Mouse (Mus musculus): ENCODE measurements at regions not wholly inside any gene's neighbourhood (a gene's known extent, or its start where the extent isn't known, plus 50 kb on each side); places are given as distances from the start of the nearest gene placed in this dataset.
"Not testable (repeated sequence)": the region's sequence is repeated elsewhere in the genome, so short reads cannot be mapped to it uniquely, and the experiment has no call there.

DNA sequence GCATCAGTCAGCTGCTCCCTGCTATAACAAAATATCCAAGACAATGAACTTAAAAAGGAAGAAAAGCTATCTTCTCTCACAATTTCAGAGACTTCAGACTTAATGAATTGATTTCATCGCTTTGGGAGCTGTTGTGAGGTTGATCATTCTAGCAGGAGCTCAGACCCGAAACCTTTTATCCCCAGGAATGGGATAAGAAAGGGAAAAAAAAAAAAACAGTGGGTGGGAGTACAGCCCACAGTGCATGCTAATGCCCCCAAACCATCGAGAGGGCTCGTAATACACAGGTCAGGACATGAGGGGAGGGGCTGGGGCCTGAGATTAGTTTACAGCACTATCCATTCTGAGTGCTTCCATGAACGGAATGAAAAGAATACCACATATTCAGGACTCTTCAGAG, 175.9 kb upstream of the Kit start:
- no peak for DNase-seq (ENCODE audit: extremely low spot score in 1 of 2, low spot score in 2 of 2)
- intact Hi-C loops (cut with DNase I) = no loop called here

DNA sequence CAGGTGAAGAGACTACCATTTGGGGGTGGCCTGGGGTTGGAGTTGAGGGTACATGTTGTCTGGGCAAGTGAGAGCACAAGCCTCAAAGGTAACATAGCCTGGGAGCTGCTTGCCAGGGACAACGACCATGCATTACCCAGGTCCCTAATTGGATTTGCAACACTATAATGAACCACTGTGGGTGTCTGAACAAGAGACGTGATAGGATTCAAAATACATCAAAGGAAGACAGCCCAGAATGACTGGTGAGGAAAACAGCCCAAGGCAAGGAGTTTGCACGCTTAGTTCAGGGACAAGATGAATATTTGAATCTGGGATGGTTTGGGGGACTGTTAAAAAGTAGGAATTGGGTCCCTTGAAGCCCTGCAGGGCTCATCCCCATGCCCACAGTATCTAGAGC, 173.0 kb upstream of the Kit start:
- intact Hi-C loops (cut with DNase I) = no loop called here

DNA sequence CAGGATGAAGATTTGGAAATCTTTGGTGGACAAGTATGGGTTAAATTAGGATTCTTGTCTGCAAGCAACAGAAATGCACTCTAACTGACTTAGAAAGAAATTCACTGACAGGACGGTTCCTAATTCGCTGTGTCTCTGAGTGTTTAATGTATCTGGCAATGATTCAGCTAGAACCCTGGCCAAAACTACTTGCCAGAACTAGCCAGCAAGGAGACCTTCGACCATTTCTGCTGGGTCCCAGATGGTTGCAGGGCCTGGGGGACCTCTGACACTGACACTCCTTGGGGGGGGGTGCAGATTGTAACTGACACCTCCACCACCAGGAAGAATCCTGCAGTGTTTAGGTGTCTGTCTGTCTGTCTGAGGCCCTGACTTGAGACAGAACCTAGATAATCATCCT, 172.1 kb upstream of the Kit start:
- intact Hi-C loops (cut with DNase I) = no loop called here
- no peak for DNase-seq (ENCODE audit: extremely low spot score in 1 of 2, low spot score in 2 of 2)

More for the DNA sequence above, 173.0 kb upstream of the Kit start:
- no peak for DNase-seq (ENCODE audit: extremely low spot score in 1 of 2, low spot score in 2 of 2)

DNA sequence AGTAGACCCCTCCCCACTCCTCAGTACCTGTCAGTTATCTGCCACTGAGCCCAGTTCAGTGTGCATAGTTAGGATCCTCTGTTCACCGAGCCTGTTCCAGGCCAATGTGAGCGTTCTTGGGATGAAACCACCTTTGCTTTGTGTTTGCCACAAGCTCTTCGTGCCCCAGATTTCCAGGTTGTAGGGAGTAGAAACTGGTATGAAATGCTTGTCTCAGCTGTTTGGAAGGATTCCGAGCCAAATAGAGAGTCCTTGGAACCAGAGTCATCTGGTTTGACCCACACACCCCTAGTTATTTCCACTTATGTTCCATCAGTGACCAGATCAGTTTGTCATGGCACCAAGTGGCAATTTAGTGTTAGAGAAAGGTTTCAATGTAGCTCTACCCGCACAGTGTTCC, 171.2 kb upstream of the Kit start:
- no peak for DNase-seq (ENCODE audit: extremely low spot score in 1 of 2, low spot score in 2 of 2)
- intact Hi-C loops (cut with DNase I) = no loop called here

DNA sequence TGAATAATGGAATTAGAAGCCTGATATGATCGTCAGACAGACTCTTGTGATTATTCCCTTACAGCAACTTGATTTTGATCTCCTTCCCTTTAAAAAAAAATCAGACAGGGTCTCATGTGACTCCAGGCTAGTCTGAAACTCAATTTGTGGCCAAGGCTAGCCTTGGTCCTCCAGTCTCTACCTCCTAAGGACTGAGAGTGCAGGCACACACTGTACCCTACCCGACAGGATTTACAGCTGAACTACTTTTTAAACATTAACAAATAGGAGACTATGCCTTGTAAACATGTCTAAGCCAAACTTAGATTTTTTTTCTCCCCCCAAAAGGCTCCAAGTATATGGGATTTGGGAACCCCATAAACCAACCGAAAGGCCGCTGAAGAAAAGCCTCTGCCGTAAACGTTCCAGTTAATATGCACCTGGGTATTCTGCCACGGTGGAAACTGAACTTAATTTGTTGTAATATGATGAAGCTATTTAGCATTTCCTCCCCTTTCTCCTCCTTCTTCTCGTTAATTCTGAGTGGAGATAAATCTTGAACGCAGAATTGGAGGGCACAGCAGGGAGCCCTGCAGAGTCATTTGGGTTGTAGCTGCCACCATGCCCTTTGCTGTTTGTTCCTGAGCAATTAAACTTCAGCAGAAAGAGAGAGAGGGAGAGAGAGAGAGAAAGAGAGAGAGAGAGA, 170.0 kb upstream of the Kit start:
- no peak for DNase-seq (ENCODE audit: extremely low spot score in 1 of 2, low spot score in 2 of 2)
- intact Hi-C loops (cut with DNase I) = no loop called here

DNA sequence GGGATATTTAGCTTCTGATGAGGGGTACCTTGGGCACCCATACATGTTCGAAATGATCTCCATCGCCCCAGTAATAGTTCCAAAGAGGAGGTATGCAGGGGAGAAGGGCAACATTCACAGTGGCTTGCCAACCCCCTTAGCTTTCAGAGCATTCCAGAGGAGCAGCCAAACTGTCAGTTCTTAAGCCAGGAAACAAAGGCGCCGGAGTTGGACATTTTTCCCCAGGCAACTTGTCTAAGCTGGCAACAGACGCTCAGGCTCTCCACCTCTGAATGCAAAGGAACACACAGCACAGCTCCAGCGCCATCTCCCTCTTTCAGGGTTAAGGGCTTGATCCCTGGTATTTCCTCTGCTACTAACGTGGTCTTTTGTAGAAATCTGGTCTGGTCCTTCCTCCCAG, 169.2 kb upstream of the Kit start:
- no peak for DNase-seq (ENCODE audit: extremely low spot score in 1 of 2, low spot score in 2 of 2)
- intact Hi-C loops (cut with DNase I) = no loop called here

DNA sequence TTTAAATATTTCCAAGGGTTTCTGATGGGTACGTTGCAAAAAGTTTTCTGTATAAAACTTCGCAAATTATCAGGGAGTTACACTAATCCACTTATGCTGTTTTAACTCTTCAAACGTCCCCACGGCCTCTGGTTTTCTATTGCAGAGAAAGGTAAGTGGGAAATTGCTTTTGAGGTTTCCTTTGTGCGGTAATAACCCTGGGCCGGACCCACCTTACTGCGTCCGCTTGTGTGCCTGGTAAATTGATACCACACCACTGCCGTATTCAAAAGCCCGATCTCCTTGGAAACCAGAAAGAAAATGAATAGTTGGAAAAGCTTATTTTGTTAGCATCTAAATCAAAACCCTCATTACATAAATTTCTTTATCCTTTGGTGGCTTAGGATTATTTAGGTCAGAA, 167.0 kb upstream of the Kit start:
- intact Hi-C loops (cut with DNase I) = no loop called here
- no peak for DNase-seq (ENCODE audit: extremely low spot score in 1 of 2, low spot score in 2 of 2)

DNA sequence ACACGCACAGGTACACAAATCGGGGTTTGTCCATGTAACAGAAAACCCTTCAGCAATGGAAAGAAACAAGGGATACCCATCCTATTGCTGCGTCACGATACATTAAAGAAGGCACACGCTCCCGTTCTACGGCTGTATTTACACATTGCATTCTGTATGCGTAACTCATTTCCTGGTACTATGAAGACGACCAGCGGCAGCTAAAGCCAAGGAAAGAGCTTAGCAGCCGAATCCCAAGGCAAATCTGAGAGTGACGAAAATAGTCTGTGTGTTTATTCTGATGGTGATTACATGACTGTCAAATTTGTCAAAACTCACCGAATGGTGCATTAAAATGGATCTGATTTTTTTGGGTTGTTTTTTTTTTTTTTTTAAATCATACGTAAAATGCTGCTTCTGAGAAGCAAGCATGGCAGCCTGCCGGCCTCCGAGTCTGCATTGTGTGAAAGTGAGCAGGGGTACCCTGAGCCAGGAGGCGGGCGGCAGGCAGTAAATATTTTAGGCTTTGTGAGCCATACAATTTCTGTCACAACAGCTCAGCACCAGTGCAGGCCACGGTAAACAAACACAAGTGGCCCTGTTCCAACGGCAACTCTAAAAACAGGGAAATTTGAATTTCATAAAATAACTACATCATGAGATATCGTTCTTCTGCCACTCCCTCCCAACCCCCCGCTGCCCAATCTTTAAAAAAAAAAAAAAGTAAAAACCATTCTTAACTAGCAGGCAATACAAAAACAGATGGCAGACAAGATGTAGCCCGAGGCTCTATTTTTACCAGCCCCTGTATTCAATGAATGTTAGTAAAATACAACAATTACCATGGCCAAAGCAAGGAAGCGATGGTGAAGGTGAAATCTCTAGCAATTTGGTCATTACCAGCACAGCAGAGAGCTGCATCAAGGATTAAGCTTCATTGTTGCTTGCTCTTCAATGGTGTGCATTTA, 164.2 kb upstream of the Kit start:
- peak in 1 of 2 experiments; percentile 38 for DNase-seq (ENCODE audit: extremely low spot score in 1 of 2, low spot score in 2 of 2)
- intact Hi-C loops (cut with DNase I) = no loop called here

DNA sequence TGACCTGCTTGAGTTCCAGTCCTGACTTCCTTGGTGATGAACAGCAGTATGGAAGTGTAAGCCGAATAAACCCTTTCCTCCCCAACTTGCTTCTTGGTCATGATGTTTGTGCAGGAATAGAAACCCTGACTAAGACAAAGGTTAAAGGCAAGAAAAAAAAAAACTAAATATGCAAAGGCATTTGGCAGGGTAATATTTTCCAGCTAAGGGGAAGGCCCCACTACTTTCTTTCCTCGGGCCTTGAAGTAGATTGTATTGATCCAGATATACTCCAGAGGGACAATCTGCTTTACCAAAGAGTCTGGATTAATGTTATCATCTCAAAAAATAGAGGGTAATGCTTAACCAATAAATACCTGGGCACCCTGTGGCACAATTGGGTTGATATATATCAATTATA, 155.4 kb upstream of the Kit start:
- DNase-seq (ENCODE audit: extremely low spot score in 1 of 2, low spot score in 2 of 2); intact Hi-C loops (cut with DNase I): not testable (repeated sequence)

DNA sequence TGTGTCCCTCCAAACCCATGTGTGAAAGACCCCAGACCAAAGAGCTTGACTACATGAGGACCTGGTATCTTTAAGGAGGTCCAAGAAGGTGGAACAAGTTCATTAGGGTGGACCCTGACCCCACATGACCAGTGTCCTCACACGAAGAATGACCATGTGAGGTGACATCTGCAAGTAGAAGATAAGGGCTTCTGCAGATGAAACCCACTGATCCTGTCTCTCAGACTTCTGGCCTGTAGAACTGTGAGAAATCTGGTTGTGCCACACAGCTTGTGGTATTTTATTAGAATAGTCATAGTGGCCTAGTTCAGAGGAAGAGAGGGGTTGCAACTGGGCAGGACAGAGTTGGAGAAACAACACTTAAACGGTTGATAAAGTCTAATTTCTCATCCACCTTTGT, 141.8 kb upstream of the Kit start:
- DNase-seq (ENCODE audit: extremely low spot score in 1 of 2, low spot score in 2 of 2) = no peak
- intact Hi-C loops (cut with DNase I) = no loop called here

DNA sequence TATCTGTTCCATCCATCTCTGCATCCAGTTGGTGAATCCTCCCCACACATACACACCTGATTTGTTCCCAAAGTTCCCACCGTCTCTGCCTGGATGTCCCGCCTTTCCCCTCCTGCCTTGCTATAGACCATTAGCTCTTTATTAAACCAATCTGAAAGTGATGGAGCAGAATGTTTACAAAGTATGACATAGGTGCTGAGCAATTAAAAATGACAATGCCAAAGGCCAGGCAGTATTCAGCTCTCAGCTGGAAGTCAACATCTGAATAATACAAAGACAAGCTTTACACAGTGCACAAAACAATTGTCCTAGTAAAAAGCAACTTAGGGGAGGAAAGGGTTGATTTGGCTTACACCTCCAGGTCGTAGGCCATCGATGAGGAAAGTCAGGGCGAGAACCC, 136.8 kb upstream of the Kit start:
- DNase-seq (ENCODE audit: extremely low spot score in 1 of 2, low spot score in 2 of 2) = no peak
- intact Hi-C loops (cut with DNase I) = no loop called here

DNA sequence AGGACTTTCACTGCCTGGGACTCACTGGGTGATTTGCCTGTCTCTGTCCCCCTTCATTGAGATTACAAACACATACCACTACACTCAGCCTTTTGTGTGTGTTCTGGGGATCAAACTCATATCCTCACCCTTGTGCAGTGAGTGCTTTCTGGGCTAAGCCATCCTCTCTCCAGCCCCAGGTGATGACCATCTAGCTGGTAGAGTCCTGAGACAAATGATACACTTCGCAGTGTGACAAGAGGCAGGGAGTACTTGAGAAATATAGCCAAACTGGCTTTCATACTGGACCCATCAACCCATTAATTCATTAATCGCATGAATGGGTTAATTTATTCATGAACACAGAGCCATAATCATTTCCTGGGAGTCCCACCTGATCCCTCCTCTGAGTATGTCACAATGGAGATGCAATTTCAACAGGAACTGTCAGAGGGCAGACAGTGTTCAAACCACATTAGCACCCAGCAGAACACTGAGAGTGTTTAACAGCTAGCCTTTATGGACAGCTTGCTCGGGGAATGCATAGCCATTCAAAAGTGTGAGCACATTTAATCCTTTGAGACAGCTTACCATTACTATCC, 130.6 kb upstream of the Kit start:
- intact Hi-C loops (cut with DNase I) = no loop called here
- no peak for DNase-seq (ENCODE audit: extremely low spot score in 1 of 2, low spot score in 2 of 2)

DNA sequence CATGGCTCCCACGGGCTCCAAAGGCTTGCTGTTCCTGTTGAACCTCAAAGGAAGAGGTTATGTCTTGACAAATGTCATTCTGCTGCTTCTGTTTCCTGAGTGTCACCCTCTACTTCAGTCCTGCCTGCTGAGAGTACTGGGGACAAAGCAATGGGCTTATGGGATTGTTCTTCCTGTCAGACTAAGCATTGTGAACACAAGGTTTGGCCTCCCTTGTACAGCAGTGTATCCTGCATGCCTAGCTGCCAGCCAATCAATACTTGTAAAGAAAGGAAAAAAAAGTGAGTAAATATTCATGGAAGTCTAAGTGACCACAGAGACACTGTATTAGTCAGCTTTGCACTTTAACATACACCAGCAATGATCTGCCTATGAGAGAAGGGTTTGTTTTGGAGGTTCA, 128.3 kb upstream of the Kit start:
- no peak for DNase-seq (ENCODE audit: extremely low spot score in 1 of 2, low spot score in 2 of 2)
- intact Hi-C loops (cut with DNase I) = no loop called here

DNA sequence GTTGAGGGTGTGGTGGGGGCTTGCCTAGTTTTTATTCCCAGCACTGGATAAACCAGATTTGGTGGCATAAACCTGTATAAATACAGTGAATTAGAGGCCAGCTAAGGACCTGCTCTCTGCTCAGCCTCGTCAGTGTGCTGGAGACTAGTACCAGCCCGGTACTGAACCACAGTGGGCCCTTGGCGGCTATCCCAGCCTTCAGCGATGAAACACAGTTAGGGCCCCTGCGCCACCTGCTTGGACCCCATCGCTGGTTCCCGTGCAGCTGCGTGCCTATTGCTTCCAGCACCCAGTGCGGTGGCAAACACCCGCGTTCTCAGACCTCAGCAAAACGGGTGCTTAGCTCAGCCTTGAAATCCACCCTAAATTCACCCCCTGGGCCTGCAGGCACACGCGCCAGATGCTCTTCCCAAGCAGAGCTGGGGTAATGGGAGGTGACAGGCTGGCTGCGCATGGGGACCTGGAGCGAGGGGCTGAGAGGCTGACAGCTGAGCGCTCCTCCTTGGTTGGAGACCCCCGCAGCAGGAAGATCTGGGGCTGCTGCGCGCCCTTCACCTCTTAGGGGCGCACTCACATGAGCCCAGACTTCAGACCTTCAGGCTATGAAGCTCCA, 124.7 kb upstream of the Kit start:
- intact Hi-C loops (cut with DNase I) = no loop called here
- peak in 1 of 2 experiments; percentile 32 for DNase-seq (ENCODE audit: extremely low spot score in 1 of 2, low spot score in 2 of 2)

DNA sequence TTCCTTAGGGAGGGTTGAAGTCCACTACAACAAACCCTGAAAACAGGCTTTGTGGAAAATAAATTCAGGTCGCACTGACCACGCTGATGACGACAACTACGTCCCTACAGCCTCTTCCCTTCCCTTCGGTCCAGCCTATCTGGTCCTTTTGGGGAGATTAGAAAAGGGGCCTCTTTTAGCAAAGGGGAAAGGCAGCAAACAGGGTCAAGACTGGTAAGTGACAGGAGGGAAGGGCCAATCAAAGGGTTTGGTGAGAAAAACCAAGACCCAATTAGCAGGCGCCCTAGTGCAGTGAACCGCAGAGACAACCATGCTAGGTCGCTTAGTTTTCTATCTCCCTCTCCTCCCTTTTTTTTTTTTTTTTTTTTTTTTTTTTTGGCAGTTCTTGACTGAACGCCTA, 124.2 kb upstream of the Kit start:
- intact Hi-C loops (cut with DNase I) = no loop called here
- DNase-seq (ENCODE audit: extremely low spot score in 1 of 2, low spot score in 2 of 2) = no peak

DNA sequence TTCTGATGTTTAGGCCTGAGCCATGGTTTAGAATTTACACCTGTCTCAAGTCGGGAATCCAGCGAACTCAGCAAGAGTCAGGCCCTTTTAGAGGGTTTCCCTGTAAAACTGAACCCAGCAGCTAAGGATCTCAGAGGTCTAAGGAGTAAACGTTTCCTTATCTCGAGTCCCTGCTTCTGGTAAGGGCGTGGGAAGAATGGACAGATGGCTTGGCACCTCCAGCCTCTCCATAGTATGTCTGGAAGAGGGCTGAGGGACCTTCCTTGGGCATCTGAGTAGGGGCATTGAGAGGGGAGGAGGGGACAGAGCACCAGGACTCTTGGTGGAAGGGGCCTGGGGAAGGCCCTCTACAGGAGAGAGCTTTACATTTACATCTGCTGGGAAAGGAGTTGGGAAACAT, 123.6 kb upstream of the Kit start:
- DNase-seq (ENCODE audit: extremely low spot score in 1 of 2, low spot score in 2 of 2) = no peak
- intact Hi-C loops (cut with DNase I) = no loop called here

DNA sequence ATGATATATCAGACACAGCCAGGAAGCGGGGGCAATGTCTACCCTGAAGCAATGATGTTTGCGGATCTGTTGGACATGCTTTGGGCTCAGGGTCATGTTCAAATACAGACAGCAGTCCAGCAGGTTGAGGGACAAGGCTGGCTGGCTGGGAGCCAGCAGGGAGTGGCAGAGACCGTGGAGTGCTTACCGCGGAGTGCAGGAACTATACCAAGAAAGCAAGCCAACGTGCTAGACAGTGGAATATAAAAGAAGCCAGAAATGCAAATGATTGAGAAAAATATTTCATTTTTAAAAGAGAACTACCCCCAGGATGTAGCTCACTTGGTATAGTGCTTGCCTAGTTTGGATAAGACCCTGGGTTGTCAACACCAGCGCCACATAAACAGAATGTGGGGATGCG, 123.0 kb upstream of the Kit start:
- DNase-seq (ENCODE audit: extremely low spot score in 1 of 2, low spot score in 2 of 2) = peak in 1 of 2 experiments; percentile 50
- intact Hi-C loops (cut with DNase I) = no loop called here

DNA sequence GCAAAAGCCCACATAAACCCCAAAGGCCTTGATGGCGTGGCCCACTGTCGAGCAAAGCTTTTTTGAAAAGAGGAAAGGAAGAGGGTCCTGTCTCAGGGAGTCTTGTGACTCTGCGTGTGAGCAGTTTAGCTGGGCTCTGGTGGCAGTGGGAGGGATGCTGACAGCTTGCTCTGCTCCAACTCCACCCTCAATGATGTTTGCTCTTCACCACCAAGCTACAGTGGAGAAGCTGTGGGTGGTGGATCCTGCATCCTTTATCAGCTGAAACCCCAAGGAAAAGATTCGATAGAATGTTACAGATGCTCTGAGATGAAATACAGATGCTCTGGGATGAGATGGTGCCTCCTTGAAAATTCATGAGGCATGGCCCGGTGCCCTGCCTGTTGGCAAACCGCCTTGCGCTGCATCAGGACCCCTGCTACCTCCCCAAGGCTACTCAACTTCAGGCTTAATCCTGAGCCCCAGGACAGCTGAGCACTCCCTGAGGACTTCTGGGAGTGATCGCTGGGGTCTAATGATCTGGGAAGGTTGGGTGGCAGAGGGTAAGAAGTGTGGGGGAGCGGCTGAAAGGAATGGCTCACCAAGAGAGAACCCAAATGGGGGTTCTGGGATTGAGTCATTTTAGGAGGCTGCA, 120.8 kb upstream of the Kit start:
- DNase-seq (ENCODE audit: extremely low spot score in 1 of 2, low spot score in 2 of 2) = no peak
- intact Hi-C loops (cut with DNase I) = no loop called here

DNA sequence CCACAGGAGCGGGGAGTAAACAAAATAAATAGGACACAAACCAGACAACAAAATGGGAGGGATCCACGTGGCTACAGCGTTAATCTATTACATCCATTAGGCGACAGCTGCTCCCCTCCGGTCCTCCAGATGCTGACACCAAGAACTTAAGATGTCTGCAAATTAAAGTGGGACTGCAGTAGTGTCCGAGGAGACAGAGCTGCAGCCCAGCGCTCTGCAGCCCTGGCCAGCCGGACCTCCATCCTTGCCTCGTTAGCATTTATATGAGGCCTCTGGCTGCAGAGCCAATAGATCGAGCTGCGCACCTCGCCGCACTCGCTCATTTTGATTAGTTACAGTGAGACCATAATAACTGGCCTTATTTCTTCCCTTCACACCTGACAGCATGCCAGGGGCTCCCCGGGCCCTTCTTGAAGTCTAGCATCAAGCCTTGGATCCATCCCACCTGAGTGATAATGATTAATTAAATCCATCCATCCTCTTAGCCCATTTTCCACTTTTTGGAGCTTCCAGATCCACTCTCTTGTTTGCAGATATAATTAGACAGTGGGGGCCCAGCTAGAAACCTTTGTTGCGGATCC, 119.7 kb upstream of the Kit start:
- DNase-seq (ENCODE audit: extremely low spot score in 1 of 2, low spot score in 2 of 2) = no peak
- intact Hi-C loops (cut with DNase I) = no loop called here
